Mouse (Mus musculus): ENCODE results near the gene Zdhhc5.
"Not testable (repeated sequence)": the region's sequence is repeated elsewhere in the genome, so short reads cannot be mapped to it uniquely, and the experiment has no call there.

Zdhhc5 gene

GRCm38 (mm10) chr2:84695007-84695695 is 19.8 kb downstream of the Zdhhc5 start:
- in situ Hi-C loops (cut with MseI, MboI) = no loop called here

GRCm38 (mm10) chr2:84690050-84690449 is 24.9 kb downstream of the Zdhhc5 start:
- in situ Hi-C loops (cut with MseI, MboI) = no loop called here

DNA sequence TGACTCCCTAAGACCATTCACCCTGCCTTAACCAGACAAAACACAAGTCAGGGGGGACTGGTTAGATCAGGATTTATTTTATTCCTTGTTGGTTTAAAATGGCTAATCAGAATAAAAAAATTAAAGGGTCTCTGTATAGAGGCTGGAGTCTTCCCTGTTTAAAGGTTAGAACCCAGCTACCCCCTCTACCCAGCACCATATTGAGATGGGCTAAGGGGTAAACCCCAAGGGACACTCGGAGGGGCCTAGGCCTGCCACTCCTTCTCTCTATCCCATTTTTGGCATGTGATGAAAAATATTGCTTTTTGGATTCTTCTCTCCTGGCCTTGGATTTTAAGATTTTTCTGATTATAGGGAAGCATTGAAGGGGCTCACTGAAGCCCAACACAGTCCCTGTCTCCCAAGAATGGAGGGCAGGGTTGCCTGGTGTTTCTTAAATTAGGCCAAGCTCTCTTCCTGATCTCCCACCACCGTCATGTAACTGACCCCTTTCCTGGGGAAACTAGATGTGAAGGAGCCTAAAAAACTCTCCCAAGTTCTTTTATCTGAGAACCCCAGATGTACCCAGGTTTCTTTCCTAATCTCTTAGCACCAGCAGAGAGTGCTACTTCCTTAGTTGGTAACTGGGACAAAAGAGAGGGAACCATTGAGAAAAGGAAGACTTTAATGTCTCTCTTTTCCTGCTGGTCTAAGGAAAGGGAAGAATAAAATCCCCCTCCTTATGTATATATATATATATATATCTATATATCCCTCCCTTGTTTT is 26.7 kb downstream of the Zdhhc5 start:
- in situ Hi-C loops (cut with MseI, MboI) = no loop called here

DNA sequence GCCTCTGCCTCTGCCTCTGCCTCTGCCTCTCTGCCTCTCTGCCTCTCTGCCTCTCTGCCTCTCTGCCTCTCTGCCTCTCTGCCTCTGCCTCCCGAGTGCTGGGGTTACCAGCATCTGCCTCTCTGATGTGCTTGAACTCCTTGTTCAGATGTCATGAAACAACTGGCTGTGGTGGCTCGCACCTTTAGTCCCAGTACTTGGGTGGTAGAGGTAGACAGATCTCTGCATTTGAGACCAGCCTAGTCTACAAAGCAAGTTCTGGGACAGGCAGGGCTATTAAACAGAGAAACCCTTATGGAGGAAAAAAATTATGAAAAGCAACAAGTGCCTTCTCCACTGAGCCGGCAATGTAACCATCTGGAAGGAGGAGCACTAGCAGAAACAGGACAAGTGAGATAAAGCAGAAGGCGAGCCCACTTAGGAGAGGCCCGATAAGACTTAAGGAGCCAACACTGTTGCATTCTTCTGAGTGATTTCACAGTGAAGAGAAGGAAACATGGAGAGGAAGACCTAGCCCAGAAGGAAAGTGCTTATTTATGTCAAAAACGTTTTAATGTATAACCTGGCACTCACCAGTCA is 32.3 kb downstream of the Zdhhc5 start:
- in situ Hi-C loops (cut with MseI, MboI) = no loop called here

- in situ Hi-C loops (cut with MseI, MboI) = no loop called here
Observed at GRCm38 (mm10) chr2:84679016-84679415, 36.0 kb downstream of the Zdhhc5 start, which contains the start of gene Tmx2. Gene Tmx2 (minus strand): TSS chr2:84679140.

DNA sequence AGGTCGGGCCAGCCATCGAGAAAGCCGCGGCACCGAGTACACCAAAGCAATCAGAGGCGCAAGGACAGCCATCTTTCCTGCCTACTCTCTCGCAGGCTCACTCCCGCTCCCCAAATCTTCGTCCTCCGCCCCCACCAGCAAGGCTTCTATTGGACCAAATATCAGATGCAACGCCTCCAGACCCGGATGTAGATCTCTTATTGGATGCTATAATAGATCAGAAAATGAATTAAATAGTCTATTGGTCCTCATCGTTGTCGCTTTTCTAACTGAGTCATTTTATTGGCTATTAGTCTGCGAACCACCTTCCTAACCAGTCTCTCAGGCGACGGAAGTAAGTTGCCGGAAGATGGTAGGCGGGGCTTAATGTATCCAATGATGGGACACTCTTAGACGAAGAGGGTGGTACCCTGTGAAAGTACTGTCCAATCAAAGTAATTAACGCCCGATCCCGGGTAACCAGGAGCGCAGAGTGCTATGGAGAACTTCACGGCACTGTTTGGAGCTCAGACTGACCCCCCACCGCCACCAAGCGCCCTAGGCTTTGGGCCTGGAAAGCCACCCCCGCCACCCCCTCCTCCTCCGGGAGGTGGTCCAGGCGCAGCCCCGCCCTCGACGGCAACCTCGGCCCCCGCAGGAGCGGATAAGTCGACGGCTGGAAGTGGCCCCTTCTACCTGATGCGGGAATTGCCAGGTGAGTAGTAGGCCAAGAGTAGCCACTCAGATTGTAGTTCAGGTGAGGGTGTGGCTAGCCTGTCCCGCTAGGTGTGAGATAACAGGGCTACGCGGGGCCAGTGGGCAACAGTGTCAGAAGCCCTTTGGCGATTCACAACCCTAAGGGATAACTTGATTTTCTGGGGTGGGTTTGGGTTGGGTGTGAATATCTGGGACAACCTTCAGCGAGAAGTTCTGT is 36.8 kb downstream of the Zdhhc5 start, which contains the start of the genes Gm28635 and Med19:
Gene Gm28635, minus strand, starts transcription at position 74 of the 913 bp plus-strand sequence.
Gene Med19, plus strand, starts transcription at position 435 of the 913 bp plus-strand sequence.
- in situ Hi-C loops (cut with MseI, MboI) = no loop called here

- in situ Hi-C loops (cut with MseI, MboI) = no loop called here
Observed at GRCm38 (mm10) chr2:84677270-84677967, 37.6 kb downstream of the Zdhhc5 start.

GRCm38 (mm10) chr2:84671535-84671934 is 43.4 kb downstream of the Zdhhc5 start:
- in situ Hi-C loops (cut with MseI, MboI) = not testable (repeated sequence)

DNA sequence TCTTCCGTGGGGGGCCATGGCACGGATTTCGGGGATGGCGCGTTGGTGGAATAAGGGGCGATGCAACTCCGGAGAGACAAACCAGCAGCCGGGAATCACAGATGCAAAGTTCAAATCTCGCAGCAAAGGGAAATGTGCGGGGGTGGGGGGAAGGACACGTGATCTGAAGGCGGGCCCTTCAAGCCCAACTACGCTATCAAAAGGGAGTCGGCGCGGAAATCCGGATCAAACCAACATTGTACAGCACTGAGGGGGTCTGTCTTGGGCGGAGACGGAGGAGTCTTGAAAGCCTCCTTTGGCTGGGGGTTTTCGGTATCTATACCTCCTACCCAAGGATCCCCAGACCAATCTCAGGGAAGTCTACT is 44.4 kb downstream of the Zdhhc5 start, which contains the start of gene Selenoh:
Gene Selenoh, minus strand, starts transcription at position 202 of the 365 bp plus-strand sequence.
- in situ Hi-C loops (cut with MseI, MboI) = no loop called here

DNA sequence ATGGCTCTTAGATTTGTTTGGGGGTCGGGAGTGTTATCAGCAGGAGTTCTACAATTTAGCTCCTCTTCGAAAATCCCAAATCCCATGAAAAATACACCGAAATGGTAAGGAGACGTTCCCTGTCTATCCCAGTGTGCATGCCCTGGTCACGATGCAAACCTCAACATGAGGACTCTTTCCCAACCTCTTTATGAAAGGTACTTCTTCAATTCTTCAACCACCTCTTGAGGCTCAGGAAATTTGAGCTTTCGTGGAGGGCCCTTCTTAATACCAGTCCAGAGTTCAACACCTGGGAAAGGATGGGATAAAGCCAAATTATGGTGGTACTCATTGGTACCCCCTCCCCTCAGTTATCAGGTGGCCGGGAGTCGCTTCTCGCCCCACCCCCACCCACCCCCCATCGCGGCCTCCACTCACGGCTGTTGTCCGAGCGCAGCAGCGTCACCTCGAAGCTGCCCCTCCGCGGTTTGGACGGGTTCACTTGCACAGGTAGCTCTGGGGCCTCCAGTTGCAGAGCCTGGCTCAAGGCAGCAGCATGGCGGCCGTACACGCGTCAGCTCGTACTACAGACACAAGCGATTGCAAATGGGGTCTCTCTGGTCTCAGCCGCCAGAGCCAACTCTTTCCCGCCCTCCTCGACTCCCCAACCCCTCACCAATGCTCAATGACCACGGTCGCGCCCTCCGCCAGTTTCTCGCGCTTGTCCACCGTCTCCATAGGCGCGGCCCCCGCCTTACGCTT is 45.0 kb downstream of the Zdhhc5 start:
- in situ Hi-C loops (cut with MseI, MboI) = loop anchor here in 1 of 2 experiments (10.0 kb wide), 1 partner anchor 55 kb away; no protein-coding TSS in a partner anchor

- in situ Hi-C loops (cut with MseI, MboI) = loop anchor here in 1 of 2 experiments (10.0 kb wide), 1 partner anchor 51 kb away; no protein-coding TSS in a partner anchor
Observed at GRCm38 (mm10) chr2:84666081-84666480, 48.9 kb downstream of the Zdhhc5 start.

DNA sequence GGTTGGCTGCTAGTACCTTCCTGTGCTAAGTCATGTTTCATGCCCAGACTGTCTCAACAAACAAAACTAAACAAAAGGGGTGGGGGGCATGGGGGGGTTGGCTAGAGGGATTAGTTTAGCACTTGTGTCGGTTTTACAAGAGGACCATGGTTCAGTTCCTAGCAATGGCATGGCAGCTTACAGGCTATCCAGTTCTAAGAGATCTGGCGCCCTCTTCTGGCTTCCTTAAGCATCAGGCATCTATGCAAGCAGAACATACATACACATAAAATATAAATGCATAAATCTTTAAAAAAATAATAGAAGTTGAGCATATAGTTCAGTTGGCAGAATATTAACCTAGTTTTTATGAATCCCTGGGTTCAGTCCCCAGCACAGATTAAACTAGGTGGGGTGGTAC is 52.1 kb downstream of the Zdhhc5 start:
- in situ Hi-C loops (cut with MseI, MboI) = loop anchor here (5.0 to 10.0 kb wide), 2 partner anchors 48 to 206 kb away; no protein-coding TSS in a partner anchor

- in situ Hi-C loops (cut with MseI, MboI) = loop anchor here (5.0 to 10.0 kb wide), 2 partner anchors 45 to 203 kb away; no protein-coding TSS in a partner anchor
Observed at GRCm38 (mm10) chr2:84660253-84660652, 54.7 kb downstream of the Zdhhc5 start.

DNA sequence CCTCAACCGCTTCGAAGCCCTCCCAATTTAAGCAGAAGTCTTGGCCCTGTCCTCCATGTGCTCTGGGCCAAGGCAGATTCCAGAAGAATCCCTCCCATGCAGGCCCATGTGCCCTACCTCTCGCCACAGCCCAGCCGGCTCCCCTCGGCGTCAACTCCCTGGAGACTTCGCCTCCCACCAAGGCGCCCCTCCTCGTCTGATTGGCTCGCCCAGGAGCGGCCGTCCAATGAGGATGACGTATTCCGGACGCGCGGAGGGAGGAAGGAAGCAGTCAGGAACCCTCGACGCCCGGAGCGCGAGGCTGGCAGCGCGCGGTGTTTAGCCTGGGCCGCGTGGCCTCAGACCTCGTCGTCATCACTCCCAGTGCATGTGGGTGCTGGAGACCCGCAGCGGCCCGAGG is 56.2 kb downstream of the Zdhhc5 start, which contains the start of gene Btbd18:
Gene Btbd18, plus strand, starts transcription at position 274 of the 400 bp plus-strand sequence.
- in situ Hi-C loops (cut with MseI, MboI) = loop anchor here in 1 of 2 experiments (10.0 kb wide), 1 partner anchor 194 kb away; no protein-coding TSS in a partner anchor

GRCm38 (mm10) chr2:84655864-84656263 is 59.1 kb downstream of the Zdhhc5 start:
- in situ Hi-C loops (cut with MseI, MboI) = loop anchor here in 1 of 2 experiments (10.0 kb wide), 1 partner anchor 191 kb away; no protein-coding TSS in a partner anchor

DNA sequence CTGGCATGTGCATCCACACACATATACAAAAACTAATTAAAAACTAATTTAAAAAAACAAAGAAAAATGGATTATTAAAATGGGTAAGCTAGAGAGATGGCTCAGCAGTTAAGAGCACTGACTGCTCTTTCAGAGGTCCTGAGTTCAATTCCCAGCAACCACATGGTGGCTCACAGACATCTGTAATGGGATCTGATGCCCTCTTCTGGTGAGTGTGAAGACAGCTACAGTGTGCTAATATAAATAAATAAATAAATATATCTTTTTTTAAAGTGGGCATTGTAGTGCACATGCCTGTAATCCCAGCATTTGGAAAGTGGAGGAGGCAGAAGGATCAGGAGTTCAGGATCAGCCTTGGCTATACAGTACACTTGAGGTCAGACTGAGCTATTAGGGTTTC is 61.6 kb downstream of the Zdhhc5 start:
- in situ Hi-C loops (cut with MseI, MboI) = loop anchor here in 1 of 2 experiments (10.0 kb wide), 1 partner anchor 189 kb away; no protein-coding TSS in a partner anchor

DNA sequence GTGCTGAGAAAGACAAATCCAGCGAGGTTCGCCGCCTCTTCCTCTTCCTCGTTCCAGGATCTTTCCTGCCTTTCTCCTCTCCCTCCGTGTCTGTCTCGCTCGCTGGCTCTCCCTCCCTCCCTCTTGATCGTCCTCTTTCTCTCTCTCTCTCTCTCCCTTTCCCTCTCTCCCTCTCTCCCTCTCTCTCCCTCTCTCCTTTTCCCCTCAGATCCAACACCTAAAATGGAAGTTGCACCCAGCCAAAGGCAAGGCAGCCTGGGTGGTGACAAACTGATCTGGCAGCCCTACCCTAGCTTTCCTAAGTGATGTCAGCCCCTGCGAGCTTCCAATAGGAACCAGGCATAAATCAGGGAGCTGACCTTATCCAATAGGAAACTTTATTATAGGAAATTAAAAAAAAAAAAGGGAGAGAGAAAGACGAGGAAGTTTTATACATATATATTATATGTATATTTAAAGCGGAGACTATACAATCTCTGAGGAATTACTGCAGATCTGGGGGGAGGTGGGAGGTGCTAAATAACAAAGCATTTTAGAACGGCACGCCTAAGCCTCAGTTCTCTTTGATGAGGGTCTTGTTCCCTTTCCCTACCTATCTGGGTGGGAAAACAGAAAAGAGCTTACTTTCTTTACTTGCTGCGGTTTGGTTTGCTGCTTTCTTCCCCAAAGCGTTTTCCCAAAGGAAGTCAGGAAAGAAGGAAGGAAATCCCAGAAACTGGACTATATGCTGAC is 64.3 kb downstream of the Zdhhc5 start, which contains the start of gene Ctnnd1:
Gene Ctnnd1, minus strand, starts transcription at position 302 of the 732 bp plus-strand sequence.
- in situ Hi-C loops (cut with MseI, MboI) = loop anchor here in 1 of 2 experiments (10.0 kb wide), 1 partner anchor 186 kb away; no protein-coding TSS in a partner anchor

DNA sequence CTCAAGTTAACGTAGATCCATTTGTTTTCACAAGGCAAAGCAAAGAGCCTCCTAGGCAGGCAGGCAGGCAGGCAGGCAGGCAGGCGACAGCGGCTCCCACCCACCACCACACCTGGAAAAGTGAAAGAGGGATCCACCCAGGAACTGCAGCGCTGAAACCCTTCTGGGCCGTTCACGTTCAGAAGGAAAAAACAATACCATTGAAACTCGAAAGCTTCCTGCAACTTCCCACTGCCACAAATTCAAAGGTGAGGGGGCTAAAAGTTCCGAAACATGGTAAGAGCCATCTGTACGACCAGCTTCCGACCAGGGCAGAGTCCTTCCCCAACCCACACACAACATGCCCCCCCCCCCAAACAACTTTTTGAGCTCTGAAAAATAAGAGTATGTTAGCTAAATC is 65.3 kb downstream of the Zdhhc5 start:
- in situ Hi-C loops (cut with MseI, MboI) = loop anchor here in 1 of 2 experiments (10.0 kb wide), 1 partner anchor 185 kb away; no protein-coding TSS in a partner anchor
